Mouse (Mus musculus): ENCODE measurements around the gene Plb1.

The Plb1 gene

DNA sequence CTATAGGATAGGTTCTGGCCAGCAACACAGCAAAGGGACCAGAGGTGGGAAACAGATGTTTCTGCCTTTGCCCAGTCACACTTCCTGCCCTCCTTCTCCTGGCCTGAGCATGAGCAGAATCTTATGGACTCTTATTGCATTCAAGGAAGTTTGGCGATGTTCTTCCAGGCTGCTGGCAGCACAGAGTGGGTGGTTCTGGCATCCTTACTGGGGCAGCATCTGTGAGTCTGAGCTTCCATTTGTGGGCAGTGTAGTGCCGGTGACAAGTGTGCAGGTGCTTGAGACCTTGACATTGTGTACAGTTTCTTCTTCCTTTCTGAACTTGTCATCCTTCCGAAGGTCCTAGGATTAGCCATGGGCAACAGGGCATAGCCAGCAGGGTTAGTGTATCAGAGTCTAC, 12.9 kb downstream of the Plb1 start:
- peak; percentile 4 to 11 for DNase-seq (ENCODE audit: low spot score in 2 of 2)

DNA sequence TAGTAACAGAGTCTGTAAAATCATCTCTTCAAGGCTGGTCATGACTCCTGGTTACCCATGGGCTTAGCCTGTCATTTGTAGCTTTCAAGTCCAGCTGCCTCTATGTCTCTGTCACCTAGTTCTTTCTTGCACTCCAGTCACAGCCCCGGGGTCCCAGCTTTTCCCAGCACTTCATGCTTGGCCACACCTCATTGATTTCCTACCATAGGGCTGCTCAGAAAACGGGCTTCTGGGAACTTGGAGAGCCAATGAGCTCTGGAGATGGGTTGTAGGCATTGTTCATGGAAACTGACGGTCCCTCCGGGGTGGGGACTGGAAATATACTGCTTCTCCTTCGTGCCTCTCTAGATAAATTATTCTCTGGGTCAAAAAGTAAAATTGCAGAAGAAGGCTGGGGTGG, 28.2 kb downstream of the Plb1 start:
- DNase-seq (ENCODE audit: low spot score in 2 of 2) = no peak

DNA sequence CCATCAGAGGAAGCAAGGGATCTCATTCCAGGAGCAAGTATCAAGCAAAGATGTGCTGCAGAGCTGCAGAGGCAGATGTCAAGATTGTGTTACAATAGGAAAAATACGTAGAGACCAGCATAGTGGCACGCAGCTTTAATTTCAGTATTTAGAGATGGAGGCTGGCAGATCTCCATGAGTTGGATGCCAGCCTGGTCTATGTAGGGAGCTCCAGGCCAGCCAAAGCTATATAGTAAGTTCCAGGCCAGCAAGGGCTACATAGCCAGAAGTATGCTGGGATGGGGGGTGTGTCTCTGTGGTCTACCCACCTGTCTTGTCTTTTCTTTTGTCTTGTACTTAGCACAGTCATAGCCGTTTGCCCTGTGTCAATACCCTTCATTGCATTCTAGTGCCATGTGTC, 28.7 kb downstream of the Plb1 start:
- no peak for DNase-seq (ENCODE audit: low spot score in 2 of 2)

DNA sequence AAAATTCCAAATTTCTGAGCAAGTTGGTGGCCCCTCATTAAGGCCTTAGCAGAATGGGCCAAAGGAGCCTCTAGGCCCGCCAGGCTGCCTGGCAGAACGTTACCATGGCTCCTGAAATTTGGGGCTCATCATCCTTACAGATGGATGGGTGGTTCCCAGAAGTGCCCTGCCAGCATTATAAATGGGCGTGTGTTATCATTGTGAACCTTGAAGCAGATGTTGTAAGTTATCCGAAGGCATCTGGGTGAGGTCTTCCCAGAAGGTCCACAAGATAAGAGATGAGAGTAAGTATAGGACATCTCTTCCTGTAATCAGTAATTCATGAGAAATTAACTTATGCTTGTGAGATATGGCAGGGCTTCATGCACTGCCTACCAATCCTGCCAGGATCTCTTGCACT, 30.0 kb downstream of the Plb1 start:
- no peak for DNase-seq (ENCODE audit: low spot score in 2 of 2)

DNA sequence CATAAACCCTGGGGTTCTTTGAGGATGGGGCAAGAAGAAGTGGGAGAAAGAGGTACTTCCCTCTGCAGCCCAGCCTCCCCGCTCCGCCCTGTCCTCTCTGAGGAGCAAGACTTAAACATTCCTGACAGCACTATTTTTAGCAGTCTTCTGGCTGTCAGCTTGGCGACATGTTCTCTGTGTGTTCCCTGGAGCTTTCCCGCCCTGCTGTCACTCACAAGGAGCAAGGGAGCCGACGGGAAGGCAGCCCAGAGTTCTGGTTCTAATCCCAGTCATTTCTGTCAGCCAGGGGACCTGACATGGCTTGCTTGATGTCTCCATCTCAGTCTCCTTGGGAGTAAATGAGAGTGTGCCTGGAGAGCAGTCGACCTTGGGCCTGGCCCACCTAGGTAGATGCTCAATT, 40.0 kb downstream of the Plb1 start:
- no peak for DNase-seq (ENCODE audit: low spot score in 2 of 2)

DNA sequence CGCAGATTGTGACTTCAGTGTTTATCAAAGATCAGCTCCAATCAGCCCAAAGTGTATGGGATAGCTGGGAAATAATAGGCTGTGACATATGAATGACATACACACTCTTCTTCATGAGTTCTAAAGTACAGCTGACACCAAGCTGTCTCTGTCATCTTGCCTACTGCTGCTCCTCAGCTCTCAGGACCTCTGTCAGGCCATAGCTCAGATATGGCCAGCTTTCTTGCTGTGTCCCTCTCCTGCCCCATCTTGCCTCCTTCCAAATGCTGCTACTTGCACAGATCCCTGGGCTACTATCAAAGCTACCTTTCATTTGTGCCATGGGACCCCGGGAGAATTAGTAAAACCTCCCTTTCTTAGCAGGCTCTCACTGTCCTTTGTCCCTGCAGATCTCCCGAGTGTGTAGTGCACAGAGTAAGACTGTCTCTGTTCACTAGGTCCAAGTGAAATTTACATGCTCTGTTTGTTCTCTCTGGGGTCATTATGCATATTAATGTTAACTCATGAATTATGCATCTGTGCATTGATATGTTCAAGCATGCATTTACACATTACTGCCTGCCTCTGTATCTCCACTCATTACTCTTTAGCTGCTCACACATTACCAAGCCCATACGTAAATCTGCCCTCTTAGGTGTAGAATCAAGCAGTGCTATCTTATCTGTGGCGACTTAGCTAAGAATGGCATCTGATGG, 45.6 kb downstream of the Plb1 start:
- DNase-seq (ENCODE audit: low spot score in 2 of 2) = no peak

DNA sequence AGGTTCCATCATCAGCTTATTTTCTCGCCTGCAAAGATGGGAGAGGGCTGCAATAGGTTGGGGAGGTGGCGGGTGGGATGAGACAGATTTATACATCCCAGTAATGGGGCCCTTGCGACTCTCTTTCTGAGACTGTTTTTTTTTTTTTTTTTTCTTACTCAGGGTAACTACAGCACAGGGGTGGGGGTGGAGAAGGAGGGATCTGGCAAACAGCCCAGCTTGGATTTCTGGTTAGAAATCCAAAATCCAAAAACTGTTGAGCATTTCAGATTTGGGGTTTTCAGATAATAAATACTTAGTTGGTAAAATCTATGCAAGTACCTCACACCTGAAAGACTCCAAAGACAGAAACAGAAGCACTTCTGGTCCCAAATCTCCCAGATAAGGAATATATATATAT, 47.6 kb downstream of the Plb1 start:
- DNase-seq (ENCODE audit: low spot score in 2 of 2) = no peak

DNA sequence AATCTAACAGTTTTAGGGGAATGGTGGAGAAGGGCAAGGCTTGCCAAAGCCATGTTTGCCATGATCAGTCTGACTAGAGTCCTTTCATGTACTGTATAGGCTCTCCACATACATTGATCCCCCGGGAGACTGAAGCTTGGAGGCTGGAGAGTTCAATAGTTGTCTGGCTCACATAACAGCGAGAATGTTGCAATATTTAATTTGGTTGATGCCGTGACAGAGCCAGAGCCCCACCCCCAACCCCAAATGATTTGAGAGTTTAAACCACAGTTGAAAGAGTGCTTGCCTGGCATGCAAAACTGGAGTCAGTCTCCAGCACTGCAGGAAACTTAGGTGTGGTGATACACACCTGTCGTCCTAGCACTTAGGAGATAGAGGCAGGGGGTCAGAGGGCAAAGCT, 49.8 kb downstream of the Plb1 start:
- no peak for DNase-seq (ENCODE audit: low spot score in 2 of 2)

DNA sequence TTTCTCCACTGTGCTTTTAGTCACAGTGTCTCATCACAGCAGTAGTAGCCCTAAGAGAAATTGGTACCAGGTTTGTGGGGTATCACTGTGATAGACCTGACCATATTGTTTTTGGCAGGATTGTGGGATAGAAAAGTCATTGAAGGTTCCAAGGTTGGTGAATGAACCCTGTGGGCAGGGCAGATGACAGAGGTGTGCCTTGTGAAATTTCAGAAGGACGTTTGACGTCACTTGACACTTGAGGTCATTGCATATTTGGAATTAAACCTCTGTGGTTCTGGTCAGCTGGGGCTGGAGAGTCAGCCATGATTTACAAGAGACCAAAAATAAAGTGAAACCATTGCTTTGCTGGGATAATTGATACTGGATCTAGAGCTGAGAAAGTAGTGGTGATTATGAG, 50.9 kb downstream of the Plb1 start:
- no peak for DNase-seq (ENCODE audit: low spot score in 2 of 2)

DNA sequence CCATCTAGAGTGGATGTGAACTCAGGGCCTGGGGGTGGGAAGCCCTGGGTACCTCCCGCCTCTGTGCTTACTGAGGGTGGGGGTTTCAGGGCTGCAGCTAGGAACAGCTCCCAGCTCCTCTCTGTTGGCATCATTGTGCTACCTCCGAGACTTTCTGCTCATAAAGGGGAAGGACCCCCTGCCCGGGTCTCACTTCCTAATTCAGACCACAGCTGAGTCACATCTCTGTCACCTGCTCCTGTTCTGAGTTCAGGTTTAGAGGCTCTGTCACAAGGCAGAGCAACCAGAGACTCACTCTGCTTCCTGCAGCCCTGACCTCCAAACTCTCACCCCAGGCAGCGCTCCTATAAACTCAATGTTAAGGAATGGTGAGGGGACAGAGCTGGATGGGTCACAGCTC, 53.8 kb downstream of the Plb1 start:
- no peak for DNase-seq (ENCODE audit: low spot score in 2 of 2)

DNA sequence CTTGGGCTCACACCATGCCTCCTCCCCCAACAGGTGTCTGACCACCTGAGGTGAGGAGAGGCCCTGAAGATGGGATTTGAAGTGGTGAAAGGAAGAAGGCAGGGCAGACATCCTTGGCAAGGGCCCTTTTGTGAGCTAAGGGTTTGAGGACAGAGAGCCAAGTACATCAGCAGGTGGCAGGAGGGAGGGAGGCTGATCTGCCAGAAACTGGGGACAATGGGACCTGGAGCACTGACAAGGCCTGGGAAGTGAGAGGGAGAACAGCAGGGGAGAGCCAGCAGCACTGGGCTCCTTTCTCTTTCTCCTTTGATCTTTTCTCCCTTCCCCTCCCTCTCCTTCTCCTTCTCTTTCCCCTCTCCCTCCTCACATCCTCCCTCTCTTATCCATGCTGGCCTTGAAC, 55.5 kb downstream of the Plb1 start:
- no peak for DNase-seq (ENCODE audit: low spot score in 2 of 2)

DNA sequence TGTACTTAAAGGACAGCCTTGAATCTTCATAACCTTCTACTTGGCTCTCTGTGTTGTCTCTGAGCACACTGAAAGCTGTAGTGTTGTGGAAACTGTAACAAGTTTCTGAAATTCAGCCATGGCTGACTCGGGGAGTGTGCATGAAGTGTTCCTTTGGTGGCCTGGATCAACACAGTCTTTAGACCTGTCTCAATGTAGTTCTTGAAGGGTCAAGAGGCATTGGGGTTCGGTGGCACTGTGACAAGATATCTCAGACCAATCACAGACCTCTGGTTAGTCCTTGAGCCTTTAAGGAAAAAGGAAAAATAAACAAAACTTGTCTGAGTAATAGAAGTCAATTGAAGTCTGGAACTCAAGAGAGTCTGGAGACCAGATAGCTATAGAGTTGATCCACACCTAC, 58.8 kb downstream of the Plb1 start:
- no peak for DNase-seq (ENCODE audit: low spot score in 2 of 2)

DNA sequence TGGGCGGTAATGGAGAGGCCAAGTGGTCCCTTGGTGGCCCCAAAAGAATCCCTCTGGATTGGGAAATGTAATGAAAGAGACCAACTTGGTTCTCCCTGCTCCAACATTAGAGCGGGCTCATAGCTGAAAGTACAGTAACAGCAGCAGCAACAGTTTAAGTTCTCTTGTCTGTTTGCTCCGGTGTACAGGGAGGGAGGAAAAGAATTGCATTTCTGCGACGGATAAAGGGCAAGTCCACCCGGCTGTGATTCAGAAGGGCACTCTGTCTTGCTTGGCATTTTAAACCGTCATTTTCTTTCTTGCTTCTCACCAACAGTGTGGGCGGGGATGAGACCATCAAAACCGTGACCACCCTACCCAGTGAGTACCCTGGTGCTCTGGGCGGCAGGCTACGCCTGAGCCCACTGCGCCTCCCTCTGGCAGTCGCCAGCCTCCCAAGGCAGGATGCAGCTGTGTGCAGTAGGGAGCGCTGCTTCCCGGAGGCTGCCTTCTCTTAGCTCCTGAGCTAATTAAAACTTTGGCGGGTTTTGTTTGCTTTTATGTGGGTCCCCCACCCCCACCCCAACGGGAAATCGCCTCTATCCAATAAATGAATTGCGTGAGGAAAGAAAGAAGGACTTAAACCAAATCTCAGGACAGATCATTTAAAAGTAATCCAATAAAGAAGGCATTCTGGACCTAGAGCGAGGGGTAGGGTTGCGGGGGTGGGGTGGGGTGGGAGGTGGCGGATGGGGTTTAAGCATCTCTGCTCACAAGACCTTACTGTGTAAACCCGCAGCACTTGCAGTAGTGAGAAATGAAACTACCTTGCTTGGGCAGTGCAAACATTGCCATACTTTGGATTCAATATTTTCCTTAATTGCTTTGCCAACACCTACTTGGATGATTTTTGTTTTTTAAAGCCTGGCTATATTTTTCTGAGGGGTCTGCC, 70.7 kb downstream of the Plb1 start:
- peak; percentile 11 to 33 for DNase-seq (ENCODE audit: low spot score in 2 of 2)

DNA sequence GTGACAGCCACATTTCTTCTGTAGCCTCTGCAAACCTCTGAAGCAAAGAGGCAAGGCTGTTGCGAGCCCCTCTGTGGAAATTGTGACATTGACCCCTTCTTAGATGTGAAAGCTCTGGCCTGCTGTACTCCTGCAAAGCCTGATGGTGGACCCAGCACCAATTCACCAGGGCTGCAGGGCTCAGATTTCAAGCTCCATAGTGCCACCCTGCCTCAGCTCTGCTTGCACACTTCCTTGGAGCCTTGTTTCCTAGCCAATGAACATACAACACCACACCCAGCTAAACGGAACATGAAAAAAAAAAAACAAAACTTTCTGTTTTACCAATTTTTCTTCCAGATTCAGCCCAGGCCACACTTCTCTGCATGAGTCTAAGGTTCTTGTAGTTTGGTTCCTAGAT, 74.6 kb downstream of the Plb1 start:
- no peak for DNase-seq (ENCODE audit: low spot score in 2 of 2)

DNA sequence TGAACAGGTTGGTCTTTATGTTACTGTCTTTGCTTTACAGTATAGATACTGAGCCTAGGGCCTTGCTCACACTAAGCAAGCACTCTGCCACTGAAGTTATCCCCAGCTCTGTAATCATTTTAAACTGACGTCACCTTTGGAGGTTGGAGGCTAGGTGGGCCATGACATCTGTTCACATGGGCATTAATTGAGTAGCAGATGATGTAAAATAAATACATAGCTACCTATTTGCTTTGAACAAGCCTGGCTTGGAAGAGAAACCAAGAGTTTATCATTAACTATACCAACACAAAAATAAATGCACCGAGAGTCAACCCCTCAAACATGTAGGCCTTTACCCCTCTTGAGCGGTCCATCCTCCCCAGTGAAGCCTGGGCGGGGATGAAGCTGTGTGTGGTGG, 76.1 kb downstream of the Plb1 start:
- DNase-seq (ENCODE audit: low spot score in 2 of 2) = no peak

DNA sequence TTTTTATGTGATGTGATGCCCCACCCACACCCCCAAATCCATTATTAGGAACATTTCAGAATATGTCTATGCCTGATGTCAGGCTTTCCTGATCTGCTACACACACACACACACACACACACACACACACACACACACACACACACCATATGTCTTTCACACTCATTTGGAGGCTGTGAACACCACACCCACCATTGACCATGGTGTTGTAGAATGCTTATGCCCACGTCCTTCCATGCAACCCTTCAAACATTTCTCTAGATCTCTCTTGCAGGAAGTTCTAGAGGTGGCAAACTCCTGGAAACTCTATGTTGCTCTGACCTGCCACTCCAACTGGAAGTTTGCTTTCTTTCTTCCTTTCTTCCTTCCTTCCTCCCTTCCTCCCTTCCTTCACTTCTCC, 77.2 kb downstream of the Plb1 start:
- no peak for DNase-seq (ENCODE audit: low spot score in 2 of 2)

DNA sequence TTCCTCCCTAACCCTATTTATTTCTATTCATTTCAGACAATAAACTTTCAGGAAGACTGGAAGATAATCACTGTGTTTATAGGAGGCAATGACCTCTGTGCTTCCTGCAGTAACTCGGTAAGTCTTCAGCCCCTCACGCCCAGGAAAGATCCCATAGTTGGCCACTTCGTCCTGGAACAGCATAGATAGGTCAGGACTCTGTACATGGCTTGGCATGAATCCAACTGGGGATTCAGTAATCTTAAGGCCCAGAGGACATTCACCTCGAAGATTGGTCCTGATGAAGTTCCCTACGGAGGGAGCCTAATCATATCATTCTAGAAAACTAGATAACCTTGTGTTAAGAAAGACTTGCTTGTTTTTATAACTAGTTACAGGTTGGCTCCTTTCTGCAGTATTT, 78.3 kb downstream of the Plb1 start:
- DNase-seq (ENCODE audit: low spot score in 2 of 2) = no peak

DNA sequence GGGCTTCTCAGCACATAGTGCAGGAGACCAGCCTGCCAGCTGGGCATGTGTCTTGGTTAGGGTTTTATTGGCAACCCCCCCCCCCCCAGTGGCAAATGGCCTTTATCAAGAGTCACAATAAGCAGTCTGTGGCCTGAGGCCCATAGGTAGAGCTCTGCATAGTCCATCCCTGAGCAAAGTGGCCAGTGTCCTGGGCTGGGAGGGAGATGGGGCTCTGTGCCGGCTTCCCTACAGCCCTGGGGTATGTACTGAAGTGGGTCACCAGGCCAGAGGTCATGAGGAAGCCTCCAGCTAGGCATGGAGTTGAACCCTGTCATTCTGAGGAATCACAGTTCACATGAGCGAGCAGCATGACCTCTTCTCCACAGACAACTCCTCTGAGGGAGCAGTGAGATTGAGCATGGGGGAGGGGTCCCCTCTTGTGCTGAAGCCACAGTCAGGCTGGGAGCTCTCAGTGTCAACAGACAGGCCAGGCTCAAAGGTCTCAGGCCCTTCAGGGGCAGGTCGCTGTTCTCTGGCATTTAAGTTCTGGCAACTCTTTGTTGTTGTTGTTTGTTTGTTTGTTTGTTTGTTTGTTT, 79.2 kb downstream of the Plb1 start:
- no peak for DNase-seq (ENCODE audit: low spot score in 2 of 2)

DNA sequence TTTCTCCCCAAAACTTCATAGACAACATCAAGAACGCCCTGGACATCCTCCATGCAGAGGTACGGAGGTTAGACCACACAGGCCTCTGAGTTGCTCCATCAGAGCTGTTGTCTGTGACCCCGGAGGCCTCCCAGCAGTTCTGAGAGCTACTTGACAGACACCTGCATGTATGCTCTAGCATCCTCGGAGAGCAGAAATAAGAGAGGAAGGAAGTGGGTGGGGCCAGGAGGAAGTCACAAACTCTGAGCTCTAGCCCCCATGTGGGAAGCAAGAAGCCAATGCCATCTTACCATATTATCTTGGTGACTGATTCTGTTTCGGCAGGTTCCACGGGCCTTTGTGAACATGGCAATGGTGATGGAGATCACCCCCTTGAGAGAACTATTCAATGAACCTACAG, 81.2 kb downstream of the Plb1 start:
- no peak for DNase-seq (ENCODE audit: low spot score in 2 of 2)

DNA sequence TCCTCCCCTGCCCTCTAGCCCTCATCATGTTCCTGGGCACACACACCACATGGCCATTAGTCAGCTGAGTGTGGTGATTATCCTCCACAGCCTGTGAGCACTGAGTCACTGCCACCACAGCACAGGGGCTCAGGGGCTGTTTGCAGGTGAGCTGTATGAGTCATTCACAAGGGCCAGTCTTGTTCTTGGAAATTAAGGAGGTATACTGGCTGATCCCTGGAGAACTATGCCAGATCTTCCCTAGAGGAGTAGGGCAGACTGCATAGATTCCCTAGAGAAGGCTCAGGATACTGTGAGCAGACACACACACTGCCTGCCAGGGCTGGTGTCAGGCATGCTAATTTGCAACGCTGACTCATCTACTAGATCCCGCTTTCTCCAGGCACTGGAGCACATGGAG, 82.2 kb downstream of the Plb1 start:
- DNase-seq (ENCODE audit: low spot score in 2 of 2) = peak in 1 of 2 experiments; percentile 30

DNA sequence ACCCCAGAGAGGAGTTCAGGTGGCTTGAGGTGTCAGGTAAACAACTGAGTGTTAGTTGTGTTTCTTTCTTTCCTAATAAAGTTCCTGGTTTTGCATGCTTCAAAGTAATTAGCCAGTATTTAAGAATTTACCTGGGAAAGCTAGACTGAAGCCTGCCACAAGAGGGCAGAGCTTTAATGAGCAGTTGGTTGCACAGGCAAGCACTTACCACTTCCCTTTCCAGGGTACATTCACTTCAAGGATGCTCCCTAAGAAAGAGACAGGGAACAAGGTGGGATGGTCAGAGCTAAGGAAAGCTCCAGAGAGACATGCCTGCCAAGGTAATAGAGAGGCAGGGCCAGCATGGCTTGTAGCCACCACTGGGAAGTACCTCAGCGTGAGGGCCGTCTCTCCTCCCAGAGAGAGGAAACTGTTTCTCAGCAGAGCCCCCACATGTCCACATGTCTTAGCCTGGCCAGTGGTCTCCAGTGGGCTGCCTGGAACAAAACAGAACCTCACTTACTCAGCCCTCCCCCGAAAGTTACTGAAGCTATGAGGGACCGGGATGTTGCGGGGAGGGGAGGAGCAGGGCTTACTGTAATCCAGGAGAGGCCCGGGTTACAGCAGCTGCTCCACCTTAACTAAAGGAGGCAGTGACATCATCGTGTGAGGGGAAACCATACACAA, 89.8 kb downstream of the Plb1 start:
- peak in 1 of 2 experiments; percentile 48 for DNase-seq (ENCODE audit: low spot score in 2 of 2)

DNA sequence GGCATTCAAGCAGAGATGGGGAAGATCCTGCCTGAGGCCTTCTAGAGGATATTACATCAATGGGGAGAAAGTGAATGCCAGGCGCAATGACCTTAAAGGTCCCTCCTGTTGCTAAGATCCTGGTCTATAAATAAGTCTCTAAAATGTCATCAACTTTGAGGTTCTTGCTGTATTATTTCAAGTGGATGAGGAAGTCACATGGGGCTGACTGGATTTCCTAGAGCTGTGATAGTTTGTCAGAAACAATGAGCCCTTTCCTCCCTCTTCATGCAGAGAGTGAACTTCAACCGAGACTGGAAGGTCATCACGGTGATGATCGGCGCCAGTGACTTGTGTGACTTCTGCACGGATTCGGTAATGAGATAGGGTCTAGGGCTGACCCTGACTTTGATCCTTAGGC, 95.6 kb downstream of the Plb1 start:
- DNase-seq (ENCODE audit: low spot score in 2 of 2) = no peak

All from frontal cortex, postnatal 25 days (tissue).